Comparison of ENCODE assay signal across 8 mouse cellular contexts in the genomic region with DNA sequence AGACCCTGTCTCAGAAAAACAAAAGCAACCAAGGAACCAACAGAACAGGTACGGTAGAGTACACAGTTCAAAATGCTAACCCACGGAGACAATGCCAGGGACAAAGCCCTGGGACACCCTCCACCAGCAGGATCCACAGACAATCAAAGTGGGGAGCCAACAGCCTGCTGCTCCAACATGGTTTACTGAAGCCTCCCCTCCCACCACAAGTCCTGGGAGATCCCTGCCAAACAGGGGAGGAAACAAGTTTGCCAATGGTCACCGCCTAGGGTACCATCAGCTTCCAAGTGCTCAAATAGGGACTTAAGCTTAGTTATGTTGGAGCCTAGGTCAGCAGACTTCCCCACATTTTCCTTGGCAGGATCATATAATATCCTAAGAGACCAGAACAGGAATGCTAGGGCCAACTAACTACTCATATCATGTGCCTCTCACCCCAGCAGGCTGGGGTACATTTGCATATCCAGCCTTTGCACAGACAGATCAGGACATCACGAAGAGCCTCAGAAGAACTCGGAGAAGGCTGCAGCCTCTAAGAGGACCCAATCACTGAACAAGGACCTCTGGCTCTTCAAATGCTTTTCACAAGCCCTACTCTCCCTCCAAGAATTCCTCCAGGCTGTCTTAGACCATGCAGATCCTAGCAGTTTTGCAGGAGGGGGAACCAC. TPM values are rescaled to one million over a fixed set of nuclear protein-coding genes. Genes with fewer than 3 reads are reported as not detected.
DNase-seq lines count a peak whose midpoint lies in the region; ATAC-seq and TF ChIP-seq lines count a peak whose summit lies in the region.

No protein-coding gene starts in this region.

- peaks cover 5% of the 10 kb centered on the region; the same call in 1 of the 2 replicates for H3K36me3 ChIP-seq in heart, embryonic 12.5 days
- H3K36me3 ChIP-seq in E14TG2a.4 (ENCODE audit: insufficient read depth, low read length) (peaks cover 10% of the 10 kb centered on the region; the same call in 1 of the 2 replicates), macrophage (ENCODE audit: inconsistent target) (0 out of 2 replicates have a peak, but pooled peaks cover 9% of the 10 kb centered on the region)
- no peaks in the 10 kb centered on the region for H3K36me3 ChIP-seq in heart, postnatal 0 days (replicated peaks; ENCODE audit: control insufficient read depth, insufficient read depth, low read length)

- H3K9me3 ChIP-seq in heart, embryonic 12.5 days (replicated peaks) = no peaks in the 10 kb centered on the region
- H3K9me3 ChIP-seq in E14TG2a.4 (ENCODE audit: low read length) = no peaks in the 10 kb centered on the region
- no peaks in the 10 kb centered on the region for H3K9me3 ChIP-seq in heart, postnatal 0 days (replicated peaks; ENCODE audit: control insufficient read depth, low read length)

- H3K9ac ChIP-seq in heart, embryonic 12.5 days = peak overlapping the region; percentile 57
- 0 out of 2 replicates have a peak overlapping the region, but pooled peaks have one; percentile 12 for H3K9ac ChIP-seq in heart, postnatal 0 days (replicated peaks; ENCODE audit: low read depth, low read length)

- peak overlapping the region; percentile 60 for H3K4me2 ChIP-seq in heart, embryonic 12.5 days
- H3K4me2 ChIP-seq in heart, postnatal 0 days (ENCODE audit: low read depth, low read length) = peak overlapping the region; percentile 51

- H3K27ac ChIP-seq in heart, embryonic 12.5 days (ENCODE audit: poor library complexity, severe bottlenecking) = peak overlapping the region; percentile 87
- H3K27ac ChIP-seq in heart, postnatal 0 days (ENCODE audit: low read depth) = peak overlapping the region; percentile 86
- peak overlapping the region; percentile 93 for H3K27ac ChIP-seq in macrophage

- intact Hi-C loops in heart, postnatal 10 days (cut with DNase I) = no loop called here

- peaks cover 100% of the 10 kb centered on the region for H3K79me2 ChIP-seq in macrophage (ENCODE audit: inconsistent target)

- ATAC-seq in heart, embryonic 12.5 days (ENCODE audit: insufficient number of reproducible peaks, low FRiP score) = no peak
- ATAC-seq in heart, postnatal 0 days (ENCODE audit: insufficient read depth, low read depth) = no peak

- H3K27me3 ChIP-seq in heart, embryonic 12.5 days (replicated peaks) = no peaks in the 10 kb centered on the region
- 0 out of 2 replicates have a peak, but pooled peaks cover 4% of the 10 kb centered on the region for H3K27me3 ChIP-seq in E14TG2a.4 (ENCODE audit: insufficient read depth, low read length)
- H3K27me3 ChIP-seq in heart, postnatal 0 days (ENCODE audit: control insufficient read depth, insufficient read depth, low read length) = no peaks in the 10 kb centered on the region

- no peak for TF ChIP-seq CTCF in E14TG2a.4 (conservative IDR thresholded peaks at IDR 0.05; ENCODE audit: low read length)
- TF ChIP-seq CTCF in heart, postnatal 0 days (IDR thresholded peaks at IDR 0.05; ENCODE audit: low read depth) = no peak

- DNase-seq in heart, postnatal 10 days = no peak
- no peak for DNase-seq in heart, postnatal 0 days (ENCODE audit: low spot score)
- no peak for DNase-seq in embryo, embryonic 11 days
- no peak for DNase-seq in embryo, embryonic 10.5 days (ENCODE audit: low spot score)
- DNase-seq in left cerebral cortex, adult 8-10 months (ENCODE audit: low spot score in 2 of 2) = no peak

- peak overlapping the region; percentile 24; the same call in 1 of the 2 replicates for H3K4me3 ChIP-seq in heart, embryonic 12.5 days
- H3K4me3 ChIP-seq in E14TG2a.4 (replicated peaks; ENCODE audit: low read length) = peak overlapping the region; percentile 57
- no peak overlapping the region for H3K4me3 ChIP-seq in heart, postnatal 0 days (ENCODE audit: low read depth, low read length)
- no peak overlapping the region; the same call in 1 of the 2 replicates for H3K4me3 ChIP-seq in macrophage (ENCODE audit: inconsistent target)

- H3K4me1 ChIP-seq in heart, embryonic 12.5 days (replicated peaks) = peaks cover 84% of the 10 kb centered on the region
- H3K4me1 ChIP-seq in E14TG2a.4 (replicated peaks; ENCODE audit: low read depth, low read length) = peaks cover 68% of the 10 kb centered on the region
- H3K4me1 ChIP-seq in heart, postnatal 0 days (ENCODE audit: control insufficient read depth, insufficient read depth) = peaks cover 69% of the 10 kb centered on the region

- WGBS in heart, embryonic 12.5 days = 74% methylated on average over 5 of the region's 5 CpGs
- WGBS in heart, postnatal 0 days = 67% methylated on average over 5 of the region's 5 CpGs
- 39% methylated on average over 5 of the region's 5 CpGs for WGBS in macrophage (ENCODE audit: missing documents)

- TF ChIP-seq EP300 in heart, postnatal 0 days (IDR thresholded peaks at IDR 0.05; ENCODE audit: low read depth) = no peak

RNA-seq across cellular contexts. Expression of a gene that starts 13.6 kb away (rescaled TPM):
- 16.4 TPM in 2 replicates for polyA plus RNA-seq in heart, embryonic 12.5 days (2016; fragmentation: Nextera tagmentation; extraction: Ambion mirVana)
- 10 to 100 TPM; 35.9 to 44.5 TPM for total RNA-seq in heart, postnatal 10 days (2021)
- total RNA-seq in heart, postnatal 0 days (2014; rRNA removed; ENCODE audit: low replicate concordance) = 44.6 and 54.2 TPM in 2 replicates
- polyA plus RNA-seq in heart, postnatal 0 days (2015; fragmentation: Nextera tagmentation; extraction: Ambion mirVana) = 10.8 and 13.9 TPM in 2 replicates
- 100 to 1,000 TPM in 23 of 26 experiments, 10 to 100 TPM in 3; 76.7 to 430 (median 253) TPM for total RNA-seq in macrophage (2018; cell fraction: chromatin; rRNA removed)
- 100 to 1,000 TPM; 132 to 295 (median 192) TPM for total RNA-seq in macrophage (2018; cell fraction: cytosol; rRNA removed)
- total RNA-seq in macrophage (2018; cell fraction: nucleus; rRNA removed) = 100 to 1,000 TPM in 23 of 26 experiments, 10 to 100 TPM in 3; 70.9 to 301 (median 184) TPM
- 144 to 160 TPM (median 149 TPM) in 3 replicates for polyA plus RNA-seq in macrophage (2018)
- 10 to 100 TPM; 36.0 to 44.4 (median 41.6) TPM for total RNA-seq in left cerebral cortex, adult 8-10 months (2022)

RNA-seq across cellular contexts. Expression of a gene that starts 19.2 kb away (rescaled TPM):
- not detected in 2 replicates for polyA plus RNA-seq in heart, embryonic 12.5 days (2016; fragmentation: Nextera tagmentation; extraction: Ambion mirVana)
- total RNA-seq in heart, postnatal 10 days (2021) = not detected
- 0.15 TPM in 1 of 2 replicates, not detected in the other for total RNA-seq in heart, postnatal 0 days (2014; rRNA removed; ENCODE audit: low replicate concordance)
- polyA plus RNA-seq in heart, postnatal 0 days (2015; fragmentation: Nextera tagmentation; extraction: Ambion mirVana) = not detected in 2 replicates
- total RNA-seq in macrophage (2018; cell fraction: chromatin; rRNA removed) = 1 to 10 TPM in 2 of 26 experiments, under 1 TPM in 6, not detected in 18; 0.42 to 1.8 (median 0.63) TPM
- total RNA-seq in macrophage (2018; cell fraction: cytosol; rRNA removed) = under 1 TPM in 1 of 26 experiments, not detected in 25; 0.05 TPM
- 1 to 10 TPM in 1 of 26 experiments, under 1 TPM in 5, not detected in 20; 0.28 to 1.3 (median 0.75) TPM for total RNA-seq in macrophage (2018; cell fraction: nucleus; rRNA removed)
- polyA plus RNA-seq in macrophage (2018) = not detected in 3 replicates
- total RNA-seq in left cerebral cortex, adult 8-10 months (2022) = not detected

RNA-seq across cellular contexts. Expression of a gene that starts 33.7 kb away (rescaled TPM):
- polyA plus RNA-seq in heart, embryonic 12.5 days (2016; fragmentation: Nextera tagmentation; extraction: Ambion mirVana) = not detected in 2 replicates
- not detected for total RNA-seq in heart, postnatal 10 days (2021)
- total RNA-seq in heart, postnatal 0 days (2014; rRNA removed; ENCODE audit: low replicate concordance) = not detected in 2 replicates
- polyA plus RNA-seq in heart, postnatal 0 days (2015; fragmentation: Nextera tagmentation; extraction: Ambion mirVana) = 0.07 TPM in 1 of 2 replicates, not detected in the other
- total RNA-seq in macrophage (2018; cell fraction: chromatin; rRNA removed) = under 1 TPM in 3 of 26 experiments, not detected in 23; 0.46 to 0.98 (median 0.76) TPM
- total RNA-seq in macrophage (2018; cell fraction: cytosol; rRNA removed) = not detected
- 1 to 10 TPM in 4 of 26 experiments, under 1 TPM in 2, not detected in 20; 0.56 to 1.2 (median 1.0) TPM for total RNA-seq in macrophage (2018; cell fraction: nucleus; rRNA removed)
- polyA plus RNA-seq in macrophage (2018) = not detected in 3 replicates
- 10 to 100 TPM; 15.3 to 21.3 (median 19.1) TPM for total RNA-seq in left cerebral cortex, adult 8-10 months (2022)

RNA-seq across cellular contexts. Expression of a gene that starts 43.7 kb away (rescaled TPM):
- not detected in 2 replicates for polyA plus RNA-seq in heart, embryonic 12.5 days (2016; fragmentation: Nextera tagmentation; extraction: Ambion mirVana)
- not detected for total RNA-seq in heart, postnatal 10 days (2021)
- not detected in 2 replicates for total RNA-seq in heart, postnatal 0 days (2014; rRNA removed; ENCODE audit: low replicate concordance)
- not detected in 2 replicates for polyA plus RNA-seq in heart, postnatal 0 days (2015; fragmentation: Nextera tagmentation; extraction: Ambion mirVana)
- total RNA-seq in macrophage (2018; cell fraction: chromatin; rRNA removed) = not detected
- not detected for total RNA-seq in macrophage (2018; cell fraction: cytosol; rRNA removed)
- total RNA-seq in macrophage (2018; cell fraction: nucleus; rRNA removed) = not detected
- not detected in 3 replicates for polyA plus RNA-seq in macrophage (2018)
- total RNA-seq in left cerebral cortex, adult 8-10 months (2022) = not detected

RNA-seq across cellular contexts. Expression of a gene that starts 47.9 kb away (rescaled TPM):
- polyA plus RNA-seq in heart, embryonic 12.5 days (2016; fragmentation: Nextera tagmentation; extraction: Ambion mirVana) = not detected in 2 replicates
- total RNA-seq in heart, postnatal 10 days (2021) = not detected
- total RNA-seq in heart, postnatal 0 days (2014; rRNA removed; ENCODE audit: low replicate concordance) = not detected in 2 replicates
- polyA plus RNA-seq in heart, postnatal 0 days (2015; fragmentation: Nextera tagmentation; extraction: Ambion mirVana) = 0.05 TPM in 1 of 2 replicates, not detected in the other
- not detected for total RNA-seq in macrophage (2018; cell fraction: chromatin; rRNA removed)
- total RNA-seq in macrophage (2018; cell fraction: cytosol; rRNA removed) = under 1 TPM in 3 of 26 experiments, not detected in 23; 0.03 to 0.07 (median 0.06) TPM
- under 1 TPM in 2 of 26 experiments, not detected in 24; 0.18 to 0.62 TPM for total RNA-seq in macrophage (2018; cell fraction: nucleus; rRNA removed)
- polyA plus RNA-seq in macrophage (2018) = not detected in 3 replicates
- under 1 TPM; 0.14 to 0.25 (median 0.19) TPM for total RNA-seq in left cerebral cortex, adult 8-10 months (2022)

Comparison
In these comparisons a context has a peak if more than half of its experiments do, and no peak if none do; other contexts are left out.
1. H3K4me3 ChIP-seq: peak in heart, embryonic 12.5 days (single experiment) and E14TG2a.4 (single experiment); none in heart, postnatal 0 days (single experiment) and macrophage (single experiment).
2. RNA of a gene that starts 33.7 kb away (total RNA-seq): 15.3 to 21.3 TPM in left cerebral cortex, adult 8-10 months; not detected in heart, postnatal 10 days and not detected in heart, postnatal 0 days; every median in the first group is over 10 times any median in the second.
3. Peak in every context shown above with its lines, with median percentiles within 50 percentile points of each other: H3K27ac ChIP-seq.